Mouse (Mus musculus): Measurements from ENCODE around the gene Pcsk6. TPM values are rescaled to one million over a fixed set of nuclear protein-coding genes. Genes with fewer than 3 reads are reported as not detected.

The Pcsk6 gene
- total and polyA plus RNA-seq, 3 experiments = 0.05 TPM; not detected in 2

- DNase-seq (ENCODE audit: low spot score) (no peak), ATAC-seq (ENCODE audit: extremely low read depth, insufficient number of reproducible peaks, low FRiP score, poor library complexity, severe bottlenecking) (no peak)
- Histone ChIP-seq H3K27me3 (ENCODE audit: insufficient read depth, low read length) (no peaks in the 10 kb centered on the region), H3K9me3 (replicated peaks) (no peaks in the 10 kb centered on the region), H3K4me1 (ENCODE audit: insufficient read depth, low read depth, low read length) (peaks cover 27% of the 10 kb centered on the region), H3K36me3 (replicated peaks) (peaks cover 76% of the 10 kb centered on the region), H3K4me3 (ENCODE audit: low read depth, low read length) (no peak overlapping the region)
- TF ChIP-seq POLR2AphosphoS5 (IDR thresholded peaks at IDR 0.05; ENCODE audit: insufficient replicate concordance, low read depth, low read length) (no peak), GATA2 (IDR thresholded peaks at IDR 0.05; ENCODE audit: borderline replicate concordance, low read depth, low read length) (no peak), CTCF (IDR thresholded peaks at IDR 0.05; ENCODE audit: low read depth, low read length) (no peak), TAL1 (conservative IDR thresholded peaks at IDR 0.05; ENCODE audit: low read depth, low read length) (no peak), GATA1 (IDR thresholded peaks at IDR 0.05; ENCODE audit: borderline replicate concordance, low read length) (no peak)
Observed at GRCm38 (mm10) chr7:66083757-66084156, 222.2 kb downstream of the Pcsk6 start.

GRCm38 (mm10) chr7:66084546-66084945 is 223.0 kb downstream of the Pcsk6 start:
- ATAC-seq (ENCODE audit: extremely low read depth, insufficient number of reproducible peaks, low FRiP score, poor library complexity, severe bottlenecking) = no peak
- H3K9me3 ChIP-seq (replicated peaks) = no peaks in the 10 kb centered on the region
- TF ChIP-seq CTCF (IDR thresholded peaks at IDR 0.05; ENCODE audit: low read depth, low read length) = no peak

GRCm38 (mm10) chr7:66087652-66088051 is 226.1 kb downstream of the Pcsk6 start:
- peaks cover 95% of the 10 kb centered on the region for H3K36me3 ChIP-seq (replicated peaks)
- H3K9me3 ChIP-seq (replicated peaks) = no peaks in the 10 kb centered on the region
- TF ChIP-seq GATA1 (IDR thresholded peaks at IDR 0.05; ENCODE audit: borderline replicate concordance, low read length) (no peak), GATA2 (IDR thresholded peaks at IDR 0.05; ENCODE audit: borderline replicate concordance, low read depth, low read length) (no peak), TAL1 (conservative IDR thresholded peaks at IDR 0.05; ENCODE audit: low read depth, low read length) (no peak), CTCF (IDR thresholded peaks at IDR 0.05; ENCODE audit: low read depth, low read length) (no peak), POLR2AphosphoS5 (IDR thresholded peaks at IDR 0.05; ENCODE audit: insufficient replicate concordance, low read depth, low read length) (no peak)
- H3K4me3 ChIP-seq (ENCODE audit: low read depth, low read length) = no peak overlapping the region
- H3K27me3 ChIP-seq (ENCODE audit: insufficient read depth, low read length) = no peaks in the 10 kb centered on the region
- 0 out of 2 replicates have a peak, but pooled peaks cover 3% of the 10 kb centered on the region for H3K4me1 ChIP-seq (ENCODE audit: insufficient read depth, low read depth, low read length)
- DNase-seq (ENCODE audit: low spot score) (no peak), ATAC-seq (ENCODE audit: extremely low read depth, insufficient number of reproducible peaks, low FRiP score, poor library complexity, severe bottlenecking) (no peak)

More at GRCm38 (mm10) chr7:66084546-66084945, 223.0 kb downstream of the Pcsk6 start:
- H3K4me3 ChIP-seq (ENCODE audit: low read depth, low read length) = no peak overlapping the region
- H3K4me1 ChIP-seq (ENCODE audit: insufficient read depth, low read depth, low read length) = peaks cover 21% of the 10 kb centered on the region
- no peak for DNase-seq (ENCODE audit: low spot score)
- no peaks in the 10 kb centered on the region for H3K27me3 ChIP-seq (ENCODE audit: insufficient read depth, low read length)
- H3K36me3 ChIP-seq (replicated peaks) = peaks cover 83% of the 10 kb centered on the region

- Histone ChIP-seq H3K4me1 (ENCODE audit: insufficient read depth, low read depth, low read length) (0 out of 2 replicates have a peak, but pooled peaks cover 3% of the 10 kb centered on the region), H3K36me3 (replicated peaks) (peaks cover 95% of the 10 kb centered on the region), H3K9me3 (replicated peaks) (no peaks in the 10 kb centered on the region), H3K27me3 (ENCODE audit: insufficient read depth, low read length) (no peaks in the 10 kb centered on the region), H3K4me3 (ENCODE audit: low read depth, low read length) (no peak overlapping the region)
- DNase-seq (ENCODE audit: low spot score) = no peak
- TF ChIP-seq GATA2 (IDR thresholded peaks at IDR 0.05; ENCODE audit: borderline replicate concordance, low read depth, low read length) = no peak
- TF ChIP-seq GATA1 (IDR thresholded peaks at IDR 0.05; ENCODE audit: borderline replicate concordance, low read length) = no peak
- no peak for TF ChIP-seq CTCF (IDR thresholded peaks at IDR 0.05; ENCODE audit: low read depth, low read length)
- no peak for TF ChIP-seq TAL1 (conservative IDR thresholded peaks at IDR 0.05; ENCODE audit: low read depth, low read length)
- no peak for TF ChIP-seq POLR2AphosphoS5 (IDR thresholded peaks at IDR 0.05; ENCODE audit: insufficient replicate concordance, low read depth, low read length)
- ATAC-seq (ENCODE audit: extremely low read depth, insufficient number of reproducible peaks, low FRiP score, poor library complexity, severe bottlenecking) = no peak
Observed at GRCm38 (mm10) chr7:66088077-66088476, 226.5 kb downstream of the Pcsk6 start.

- no peak for ATAC-seq (ENCODE audit: extremely low read depth, insufficient number of reproducible peaks, low FRiP score, poor library complexity, severe bottlenecking)
- H3K27me3 ChIP-seq (ENCODE audit: insufficient read depth, low read length) = peaks cover 10% of the 10 kb centered on the region
- peaks cover 68% of the 10 kb centered on the region for H3K36me3 ChIP-seq (replicated peaks)
- no peaks in the 10 kb centered on the region for H3K9me3 ChIP-seq (replicated peaks)
- H3K4me1 ChIP-seq (ENCODE audit: insufficient read depth, low read depth, low read length) = no peaks in the 10 kb centered on the region
- no peak for DNase-seq (ENCODE audit: low spot score)
- TF ChIP-seq POLR2AphosphoS5 (IDR thresholded peaks at IDR 0.05; ENCODE audit: insufficient replicate concordance, low read depth, low read length) = no peak
- H3K4me3 ChIP-seq (ENCODE audit: low read depth, low read length) = no peak overlapping the region
Observed at GRCm38 (mm10) chr7:66090676-66091190, 229.2 kb downstream of the Pcsk6 start.

GRCm38 (mm10) chr7:66091553-66091952 is 230.0 kb downstream of the Pcsk6 start:
- H3K4me1 ChIP-seq (ENCODE audit: insufficient read depth, low read depth, low read length) = peaks cover 5% of the 10 kb centered on the region
- peaks cover 61% of the 10 kb centered on the region for H3K36me3 ChIP-seq (replicated peaks)
- TF ChIP-seq GATA1 (IDR thresholded peaks at IDR 0.05; ENCODE audit: borderline replicate concordance, low read length) (no peak), CTCF (IDR thresholded peaks at IDR 0.05; ENCODE audit: low read depth, low read length) (no peak), TAL1 (conservative IDR thresholded peaks at IDR 0.05; ENCODE audit: low read depth, low read length) (no peak), GATA2 (IDR thresholded peaks at IDR 0.05; ENCODE audit: borderline replicate concordance, low read depth, low read length) (no peak), POLR2AphosphoS5 (IDR thresholded peaks at IDR 0.05; ENCODE audit: insufficient replicate concordance, low read depth, low read length) (no peak)
- no peak overlapping the region for H3K4me3 ChIP-seq (ENCODE audit: low read depth, low read length)
- no peak for ATAC-seq (ENCODE audit: extremely low read depth, insufficient number of reproducible peaks, low FRiP score, poor library complexity, severe bottlenecking)
- no peaks in the 10 kb centered on the region for H3K9me3 ChIP-seq (replicated peaks)
- DNase-seq (ENCODE audit: low spot score) = no peak
- peaks cover 16% of the 10 kb centered on the region for H3K27me3 ChIP-seq (ENCODE audit: insufficient read depth, low read length)

GRCm38 (mm10) chr7:66092656-66093055 is 231.1 kb downstream of the Pcsk6 start:
- TF ChIP-seq POLR2AphosphoS5 (IDR thresholded peaks at IDR 0.05; ENCODE audit: insufficient replicate concordance, low read depth, low read length) = no peak
- no peak for TF ChIP-seq CTCF (IDR thresholded peaks at IDR 0.05; ENCODE audit: low read depth, low read length)
- TF ChIP-seq TAL1 (conservative IDR thresholded peaks at IDR 0.05; ENCODE audit: low read depth, low read length) = no peak
- TF ChIP-seq GATA2 (IDR thresholded peaks at IDR 0.05; ENCODE audit: borderline replicate concordance, low read depth, low read length) = no peak
- TF ChIP-seq GATA1 (IDR thresholded peaks at IDR 0.05; ENCODE audit: borderline replicate concordance, low read length) = no peak
- ATAC-seq (ENCODE audit: extremely low read depth, insufficient number of reproducible peaks, low FRiP score, poor library complexity, severe bottlenecking) = no peak
- H3K36me3 ChIP-seq (replicated peaks) = peaks cover 50% of the 10 kb centered on the region
- DNase-seq (ENCODE audit: low spot score) = no peak
- H3K9me3 ChIP-seq (replicated peaks) = no peaks in the 10 kb centered on the region
- peaks cover 16% of the 10 kb centered on the region for H3K27me3 ChIP-seq (ENCODE audit: insufficient read depth, low read length)
- peaks cover 8% of the 10 kb centered on the region for H3K4me1 ChIP-seq (ENCODE audit: insufficient read depth, low read depth, low read length)
- no peak overlapping the region for H3K4me3 ChIP-seq (ENCODE audit: low read depth, low read length)
